Mouse (Mus musculus) monocyte, adult 5-6 weeks (primary cell): ENCODE results near the gene Ss18l1. TPM values are rescaled to one million over a fixed set of nuclear protein-coding genes. Genes with fewer than 3 reads are reported as not detected.

Source experiments
- ATAC-seq: fragments of 153-309, 156-312 bp; replicated peaks from 2 replicates; pipeline ENCODE4 v1.8.0; 2017; ENCODE audit warnings: mild to moderate bottlenecking; ENCODE audit not compliant: low TSS enrichment, insufficient number of reproducible peaks, severe bottlenecking, poor library complexity, low FRiP score
- total RNA-seq: library from RNA; stranded (forward); fragments of 200-1000, 200-491, 200-594 nt; gene quantifications from 3 replicates; pipeline ENCODE4 v1.2.3, GENCODE M21; 2017

Gene Ss18l1
- total RNA-seq, 1 experiment from 2014 or later, result 5.0 TPM

- ATAC-seq, result no peak
Measured at GRCm38 (mm10) chr2:180031270-180031669, 11.0 kb upstream of the Ss18l1 start.

- no peak for ATAC-seq
Measured at GRCm38 (mm10) chr2:180032925-180033324, 9.4 kb upstream of the Ss18l1 start.

GRCm38 (mm10) chr2:180033956-180034355, 8.4 kb upstream of the Ss18l1 start:
- no peak for ATAC-seq

- ATAC-seq, result no peak
Measured at GRCm38 (mm10) chr2:180034753-180035152, 7.6 kb upstream of the Ss18l1 start.

- ATAC-seq, result 0 out of 2 replicates have a peak, but pooled peaks have one; percentile 24
Measured at GRCm38 (mm10) chr2:180040406-180040805, 1.9 kb upstream of the Ss18l1 start.

GRCm38 (mm10) chr2:180041577-180042255, 593 bp upstream of the Ss18l1 start:
- no peak for ATAC-seq

- ATAC-seq, result no peak
Measured at GRCm38 (mm10) chr2:180042858-180043515, 678 bp downstream of the Ss18l1 start.

GRCm38 (mm10) chr2:180045283-180045682, 3.0 kb downstream of the Ss18l1 start:
- peak; percentile 29; the same call in 1 of the 2 replicates for ATAC-seq

- ATAC-seq, result no peak
Measured at GRCm38 (mm10) chr2:180047580-180047979, 5.3 kb downstream of the Ss18l1 start.

GRCm38 (mm10) chr2:180047980-180048635, 5.8 kb downstream of the Ss18l1 start:
- ATAC-seq, result no peak

GRCm38 (mm10) chr2:180050986-180051385, 8.7 kb downstream of the Ss18l1 start:
- peak; percentile 55 for ATAC-seq

- ATAC-seq, result no peak
Measured at GRCm38 (mm10) chr2:180051986-180052733, 9.9 kb downstream of the Ss18l1 start.

GRCm38 (mm10) chr2:180053001-180053400, 10.7 kb downstream of the Ss18l1 start:
- no peak for ATAC-seq

- ATAC-seq, result no peak
Measured at GRCm38 (mm10) chr2:180063338-180064131, 21.2 kb downstream of the Ss18l1 start.

- ATAC-seq, result no peak; the same call in 1 of the 2 replicates
Measured at GRCm38 (mm10) chr2:180069770-180070480, 27.6 kb downstream of the Ss18l1 start.

- ATAC-seq, result peak; percentile 75
Measured at GRCm38 (mm10) chr2:180070481-180071453, 28.5 kb downstream of the Ss18l1 start, which contains the start of gene Mtg2. TSS of gene Mtg2 (plus strand) at chr2:180070588.

GRCm38 (mm10) chr2:180071671-180072070, 29.4 kb downstream of the Ss18l1 start:
- ATAC-seq, result no peak
